Mouse (Mus musculus) ES-Bruce4 (cell line): ENCODE data around the gene Arhgap8.

Source experiments
- CTCF ChIP-seq: IDR thresholded peaks from one replicate; pipeline ENCODE4 v1.8.1; 2011; ENCODE audit warnings: low read depth, low read length
- EP300 ChIP-seq: IDR thresholded peaks from 2 replicates; pipeline ENCODE4 v1.6.1; 2011; ENCODE audit warnings: low read depth, low read length; ENCODE audit not compliant: insufficient read depth
- POLR2A ChIP-seq: IDR thresholded peaks from one replicate; pipeline ENCODE4 v1.8.1; 2011; ENCODE audit warnings: low read length; ENCODE audit not compliant: insufficient read depth

- TF ChIP-seq EP300, result no peak
- no peak for TF ChIP-seq CTCF
- TF ChIP-seq POLR2A, result no peak
These were observed 21.7 kb upstream of the Arhgap8 start for GRCm38 (mm10) chr15:84698189-84698588.
